Mouse (Mus musculus): Measurements from ENCODE around the gene Svop. TPM values are rescaled to one million over a fixed set of nuclear protein-coding genes. Genes with fewer than 3 reads are reported as not detected.

The Svop gene
- polyA plus RNA-seq (2012; fragmentation: generic; extraction: Trizol) = 0.04 TPM
- long read RNA-seq, experiment 1 = 0 reads
- long read RNA-seq, experiment 2 = 0 reads

DNA sequence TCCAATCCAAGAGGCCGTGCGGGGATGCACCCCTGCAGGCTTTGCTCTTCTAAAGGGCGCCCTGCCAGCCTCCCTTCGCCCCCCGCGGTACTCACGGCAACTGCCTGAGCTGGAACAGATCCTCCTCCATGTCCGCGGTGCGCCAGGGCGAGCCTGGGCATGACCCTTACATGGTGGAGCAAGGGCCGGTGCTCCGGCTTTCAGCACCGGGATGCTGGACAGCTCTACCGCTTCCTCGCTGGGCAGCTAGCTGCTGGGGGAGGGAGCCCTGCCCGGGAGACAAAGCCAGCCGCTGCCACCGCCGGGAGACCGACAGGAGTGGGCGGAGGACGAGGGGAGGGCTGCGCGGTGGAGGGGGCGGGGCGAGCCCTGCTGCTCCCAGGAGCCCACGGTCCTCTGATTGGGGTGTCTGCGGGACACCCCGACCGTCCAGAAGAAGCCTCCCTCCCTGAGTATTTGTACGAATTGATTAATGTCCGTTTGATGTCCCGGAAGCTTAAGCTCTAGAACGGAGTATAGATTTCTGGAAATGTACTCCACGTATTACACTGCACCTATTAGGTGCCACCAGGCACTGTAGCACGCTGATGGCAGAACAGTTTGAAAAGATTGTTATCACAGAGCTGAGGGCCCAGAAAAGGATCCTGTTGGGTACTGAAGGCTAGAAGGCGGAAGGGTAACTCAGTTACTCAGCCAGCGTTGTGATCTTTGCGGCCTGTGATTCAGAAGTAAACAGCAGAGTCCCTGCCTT is at the start of gene Svop:
Gene Svop (minus strand): TSS at position 514 of the 751 bp plus-strand sequence.
- Histone ChIP-seq H3K4me3 (ENCODE audit: insufficient read depth, poor library complexity, severe bottlenecking) (no peak within 1 kb of the TSS), H3K79me2 (ENCODE audit: control insufficient read depth, insufficient read depth) (no peaks in the 10 kb centered on the region)

GRCm38 (mm10) chr5:114139175-114139574 is 47.8 kb upstream of the Svop start:
- H3K79me3 ChIP-seq (ENCODE audit: low read depth) = no peaks in the 10 kb centered on the region
- TF ChIP-seq CEBPB (IDR thresholded peaks at IDR 0.05; ENCODE audit: low read depth) = no peak
- TF ChIP-seq MYOD1 (IDR thresholded peaks at IDR 0.05; ENCODE audit: control insufficient read depth, insufficient read length, low read depth) = no peak
- TF ChIP-seq MYOG (IDR thresholded peaks at IDR 0.05; ENCODE audit: control insufficient read depth, extremely low read depth, insufficient read length) = no peak
- TF ChIP-seq FOSL1 (IDR thresholded peaks at IDR 0.05; ENCODE audit: insufficient read depth, low read length, poor library complexity, severe bottlenecking) = no peak
- no peak for TF ChIP-seq MAX (IDR thresholded peaks at IDR 0.05)
- TF ChIP-seq CTCF (IDR thresholded peaks at IDR 0.05; ENCODE audit: control insufficient read depth, insufficient read depth, insufficient read length) = no peak
- TF ChIP-seq USF1 (IDR thresholded peaks at IDR 0.05; ENCODE audit: low read depth) = no peak
- H3K79me2 ChIP-seq (ENCODE audit: control insufficient read depth, insufficient read depth) = no peaks in the 10 kb centered on the region
- peaks cover 8% of the 10 kb centered on the region for H3K36me3 ChIP-seq (ENCODE audit: control insufficient read depth, insufficient read depth)
- H3K4me3 ChIP-seq (ENCODE audit: insufficient read depth, poor library complexity, severe bottlenecking) = no peak overlapping the region
- H3ac ChIP-seq (ENCODE audit: control insufficient read depth, insufficient read length, low read depth) = no peak overlapping the region
- H3K27me3 ChIP-seq (ENCODE audit: control insufficient read depth, insufficient read depth, insufficient read length) = no peaks in the 10 kb centered on the region

More for the DNA sequence above, at the start of gene Svop:
- H3K36me3 ChIP-seq (ENCODE audit: control insufficient read depth, insufficient read depth) = no peaks in the 10 kb centered on the region
- H3K79me3 ChIP-seq (ENCODE audit: low read depth) = no peaks in the 10 kb centered on the region
- peaks cover 18% of the 10 kb centered on the region for H3K27me3 ChIP-seq (ENCODE audit: control insufficient read depth, insufficient read depth, insufficient read length)
- no peak within 1 kb of the TSS for H3ac ChIP-seq (ENCODE audit: control insufficient read depth, insufficient read length, low read depth)
- TF ChIP-seq MAX (IDR thresholded peaks at IDR 0.05) = no peak
- TF ChIP-seq FOSL1 (IDR thresholded peaks at IDR 0.05; ENCODE audit: insufficient read depth, low read length, poor library complexity, severe bottlenecking) = no peak
- no peak for TF ChIP-seq CEBPB (IDR thresholded peaks at IDR 0.05; ENCODE audit: low read depth)
- TF ChIP-seq MYOD1 (IDR thresholded peaks at IDR 0.05; ENCODE audit: control insufficient read depth, insufficient read length, low read depth) = no peak
- TF ChIP-seq USF1 (IDR thresholded peaks at IDR 0.05; ENCODE audit: low read depth) = no peak
- no peak for TF ChIP-seq MYOG (IDR thresholded peaks at IDR 0.05; ENCODE audit: control insufficient read depth, extremely low read depth, insufficient read length)
- no peak for TF ChIP-seq CTCF (IDR thresholded peaks at IDR 0.05; ENCODE audit: control insufficient read depth, insufficient read depth, insufficient read length)

GRCm38 (mm10) chr5:114138277-114139164 is 47.2 kb upstream of the Svop start:
- no peak for TF ChIP-seq CEBPB (IDR thresholded peaks at IDR 0.05; ENCODE audit: low read depth)
- no peak for TF ChIP-seq USF1 (IDR thresholded peaks at IDR 0.05; ENCODE audit: low read depth)
- TF ChIP-seq MAX (IDR thresholded peaks at IDR 0.05) = no peak
- no peak for TF ChIP-seq CTCF (IDR thresholded peaks at IDR 0.05; ENCODE audit: control insufficient read depth, insufficient read depth, insufficient read length)
- no peak for TF ChIP-seq MYOG (IDR thresholded peaks at IDR 0.05; ENCODE audit: control insufficient read depth, extremely low read depth, insufficient read length)
- TF ChIP-seq MYOD1 (IDR thresholded peaks at IDR 0.05; ENCODE audit: control insufficient read depth, insufficient read length, low read depth) = no peak
- no peak for TF ChIP-seq FOSL1 (IDR thresholded peaks at IDR 0.05; ENCODE audit: insufficient read depth, low read length, poor library complexity, severe bottlenecking)
- Histone ChIP-seq H3K27me3 (ENCODE audit: control insufficient read depth, insufficient read depth, insufficient read length) (no peaks in the 10 kb centered on the region), H3K36me3 (ENCODE audit: control insufficient read depth, insufficient read depth) (peaks cover 12% of the 10 kb centered on the region), H3K79me3 (ENCODE audit: low read depth) (no peaks in the 10 kb centered on the region), H3K4me3 (ENCODE audit: insufficient read depth, poor library complexity, severe bottlenecking) (no peak overlapping the region), H3ac (ENCODE audit: control insufficient read depth, insufficient read length, low read depth) (no peak overlapping the region), H3K79me2 (ENCODE audit: control insufficient read depth, insufficient read depth) (no peaks in the 10 kb centered on the region)

GRCm38 (mm10) chr5:114137481-114138276 is 46.3 kb upstream of the Svop start:
- TF ChIP-seq FOSL1 (IDR thresholded peaks at IDR 0.05; ENCODE audit: insufficient read depth, low read length, poor library complexity, severe bottlenecking) (no peak), MYOG (IDR thresholded peaks at IDR 0.05; ENCODE audit: control insufficient read depth, extremely low read depth, insufficient read length) (no peak), MAX (IDR thresholded peaks at IDR 0.05) (no peak), CEBPB (IDR thresholded peaks at IDR 0.05; ENCODE audit: low read depth) (no peak), CTCF (IDR thresholded peaks at IDR 0.05; ENCODE audit: control insufficient read depth, insufficient read depth, insufficient read length) (no peak), MYOD1 (IDR thresholded peaks at IDR 0.05; ENCODE audit: control insufficient read depth, insufficient read length, low read depth) (no peak), USF1 (IDR thresholded peaks at IDR 0.05; ENCODE audit: low read depth) (no peak)
- peaks cover 12% of the 10 kb centered on the region for H3K36me3 ChIP-seq (ENCODE audit: control insufficient read depth, insufficient read depth)
- H3K79me2 ChIP-seq (ENCODE audit: control insufficient read depth, insufficient read depth) = no peaks in the 10 kb centered on the region
- no peaks in the 10 kb centered on the region for H3K27me3 ChIP-seq (ENCODE audit: control insufficient read depth, insufficient read depth, insufficient read length)
- H3K4me3 ChIP-seq (ENCODE audit: insufficient read depth, poor library complexity, severe bottlenecking) = no peak overlapping the region
- no peaks in the 10 kb centered on the region for H3K79me3 ChIP-seq (ENCODE audit: low read depth)
- no peak overlapping the region for H3ac ChIP-seq (ENCODE audit: control insufficient read depth, insufficient read length, low read depth)

- Histone ChIP-seq H3K79me3 (ENCODE audit: low read depth) (no peaks in the 10 kb centered on the region), H3K27me3 (ENCODE audit: control insufficient read depth, insufficient read depth, insufficient read length) (no peaks in the 10 kb centered on the region), H3K36me3 (ENCODE audit: control insufficient read depth, insufficient read depth) (peaks cover 12% of the 10 kb centered on the region), H3ac (ENCODE audit: control insufficient read depth, insufficient read length, low read depth) (no peak overlapping the region), H3K4me3 (ENCODE audit: insufficient read depth, poor library complexity, severe bottlenecking) (no peak overlapping the region), H3K79me2 (ENCODE audit: control insufficient read depth, insufficient read depth) (no peaks in the 10 kb centered on the region)
- TF ChIP-seq CTCF (IDR thresholded peaks at IDR 0.05; ENCODE audit: control insufficient read depth, insufficient read depth, insufficient read length) (no peak), MYOG (IDR thresholded peaks at IDR 0.05; ENCODE audit: control insufficient read depth, extremely low read depth, insufficient read length) (no peak), USF1 (IDR thresholded peaks at IDR 0.05; ENCODE audit: low read depth) (no peak), MAX (IDR thresholded peaks at IDR 0.05) (no peak), FOSL1 (IDR thresholded peaks at IDR 0.05; ENCODE audit: insufficient read depth, low read length, poor library complexity, severe bottlenecking) (no peak), CEBPB (IDR thresholded peaks at IDR 0.05; ENCODE audit: low read depth) (no peak), MYOD1 (IDR thresholded peaks at IDR 0.05; ENCODE audit: control insufficient read depth, insufficient read length, low read depth) (no peak)
These were observed 44.1 kb upstream of the Svop start for GRCm38 (mm10) chr5:114135516-114135915.

Data from C2C12 (cell line).